Comparison of ENCODE assay signal across 32 mouse cellular contexts in genomic region chr15:40259433-40259832, GRCm38 (mm10).
"Had no signal": no experiment of that assay in that cellular context is flagged by ENCODE, and none has a peak within 500 bp of the region (broad histone marks: within the 10 kb centered on the region; RNA-seq: fewer than 3 reads in every experiment).

No protein-coding gene starts in this region.

- DNase-seq: left cerebral cortex, postnatal 4 days; liver; liver, embryonic 13.5 days; liver, postnatal 0 days; lung, adult 18-20 months; lung, adult 2 months; lung, embryonic 14.5 days; lung, postnatal 10 days; lung, postnatal 14 days; lung, postnatal 36 days; lung, postnatal 4 days; midbrain, embryonic 14.5 days had no signal

- ATAC-seq: liver, embryonic 12.5 days; liver, postnatal 0 days; lung, postnatal 0 days; midbrain, embryonic 13.5 days; midbrain, embryonic 15.5 days had no signal

- H3K9ac ChIP-seq: limb, embryonic 12.5 days; limb, embryonic 13.5 days; limb, embryonic 15.5 days; liver, embryonic 12.5 days; liver, embryonic 13.5 days; liver, embryonic 14.5 days; liver, embryonic 15.5 days; liver, postnatal 0 days; lung, embryonic 14.5 days; lung, embryonic 15.5 days; midbrain, embryonic 12.5 days; midbrain, embryonic 13.5 days; midbrain, embryonic 15.5 days; neural tube, embryonic 12.5 days; neural tube, embryonic 13.5 days had no signal

- H3K4me1 ChIP-seq: limb, embryonic 10.5 days; limb, embryonic 12.5 days; limb, embryonic 13.5 days; limb, embryonic 15.5 days; liver, embryonic 12.5 days; liver, embryonic 13.5 days; liver, embryonic 15.5 days; lung, embryonic 15.5 days; megakaryocyte, embryonic 14.5 days; midbrain, embryonic 10.5 days; midbrain, embryonic 12.5 days; midbrain, embryonic 13.5 days; midbrain, embryonic 15.5 days; neural tube, embryonic 12.5 days; neural tube, embryonic 13.5 days had no signal

- H3K9me3 ChIP-seq: limb, embryonic 10.5 days; limb, embryonic 12.5 days; limb, embryonic 13.5 days; limb, embryonic 15.5 days; liver, embryonic 12.5 days; liver, embryonic 13.5 days; liver, embryonic 15.5 days; lung, embryonic 15.5 days; megakaryocyte, embryonic 14.5 days; midbrain, embryonic 10.5 days; midbrain, embryonic 12.5 days; midbrain, embryonic 13.5 days; midbrain, embryonic 15.5 days; neural tube, embryonic 12.5 days; neural tube, embryonic 13.5 days had no signal

- H3K4me2 ChIP-seq: limb, embryonic 12.5 days; limb, embryonic 13.5 days; limb, embryonic 15.5 days; liver, embryonic 11.5 days; liver, embryonic 12.5 days; liver, embryonic 13.5 days; liver, embryonic 15.5 days; lung, embryonic 14.5 days; lung, embryonic 15.5 days; midbrain, embryonic 11.5 days; midbrain, embryonic 12.5 days; midbrain, embryonic 13.5 days; midbrain, embryonic 15.5 days; neural tube, embryonic 12.5 days; neural tube, embryonic 13.5 days had no signal

- H3K36me3 ChIP-seq: limb, embryonic 10.5 days; limb, embryonic 12.5 days; limb, embryonic 13.5 days; limb, embryonic 15.5 days; liver, embryonic 12.5 days; liver, embryonic 13.5 days; liver, embryonic 15.5 days; lung, embryonic 15.5 days; midbrain, embryonic 10.5 days; midbrain, embryonic 12.5 days; midbrain, embryonic 13.5 days; midbrain, embryonic 15.5 days; neural tube, embryonic 12.5 days; neural tube, embryonic 13.5 days had no signal

- H3K27ac ChIP-seq: limb, embryonic 10.5 days; limb, embryonic 12.5 days; limb, embryonic 13.5 days; limb, embryonic 15.5 days; liver, embryonic 12.5 days; liver, embryonic 13.5 days; liver, embryonic 14.5 days; liver, embryonic 15.5 days; lung, embryonic 15.5 days; macrophage; midbrain, embryonic 10.5 days; midbrain, embryonic 12.5 days; midbrain, embryonic 13.5 days; midbrain, embryonic 15.5 days; neural tube, embryonic 12.5 days; neural tube, embryonic 13.5 days had no signal

- H3K27me3 ChIP-seq: limb, embryonic 12.5 days; limb, embryonic 13.5 days; limb, embryonic 15.5 days; liver, embryonic 12.5 days; liver, embryonic 13.5 days; liver, embryonic 15.5 days; lung, embryonic 15.5 days; megakaryocyte, embryonic 14.5 days; midbrain, embryonic 12.5 days; midbrain, embryonic 13.5 days; midbrain, embryonic 15.5 days; neural tube, embryonic 12.5 days; neural tube, embryonic 13.5 days had no signal

- H3K4me3 ChIP-seq: limb, embryonic 10.5 days; limb, embryonic 12.5 days; limb, embryonic 13.5 days; limb, embryonic 15.5 days; liver, embryonic 12.5 days; liver, embryonic 13.5 days; liver, embryonic 15.5 days; lung, embryonic 15.5 days; megakaryocyte, embryonic 14.5 days; midbrain, embryonic 10.5 days; midbrain, embryonic 12.5 days; midbrain, embryonic 13.5 days; midbrain, embryonic 15.5 days; myocyte; neural tube, embryonic 12.5 days; neural tube, embryonic 13.5 days had no signal
